Mouse (Mus musculus) kidney, adult 2 months (tissue): ENCODE results near the gene Myh7b.

Experiments
- CTCF ChIP-seq: fragments of 200-500 bp; conservative IDR thresholded peaks from 2 replicates; pipeline ENCODE4 v1.5.1; 2011; ENCODE audit warnings: low read depth, mild to moderate bottlenecking, control low read depth, low read length, moderate library complexity, mixed read lengths; ENCODE audit not compliant: insufficient read depth, insufficient read length
- POLR2A ChIP-seq: fragments of 200-500 bp; IDR thresholded peaks from one replicate; pipeline ENCODE4 v1.6.1; 2011; ENCODE audit warnings: low read depth, low read length, control low read depth

DNA sequence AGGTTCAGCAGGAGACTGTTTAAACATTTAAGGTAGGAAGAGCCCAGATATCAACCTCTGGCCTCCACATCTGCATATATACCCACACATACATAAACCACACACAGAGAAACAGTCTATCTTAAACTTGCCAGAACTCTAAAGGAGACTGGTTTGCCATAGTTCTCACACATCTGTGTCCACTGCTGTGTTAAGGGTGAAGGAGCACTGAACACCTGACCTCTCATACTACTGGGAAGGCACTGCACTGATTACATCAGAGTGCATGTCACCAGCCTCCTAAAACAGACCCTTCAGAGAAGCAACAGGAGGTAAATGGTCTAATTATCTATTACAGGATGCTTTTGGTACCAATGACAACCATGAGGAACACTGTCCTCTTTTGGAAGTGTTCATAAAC lies 25.9 kb downstream of the Myh7b start:
- TF ChIP-seq POLR2A, result no peak
- no peak for TF ChIP-seq CTCF
